Mouse (Mus musculus): ENCODE results near the gene Hist1h3g.

Gene Hist1h3g

DNA sequence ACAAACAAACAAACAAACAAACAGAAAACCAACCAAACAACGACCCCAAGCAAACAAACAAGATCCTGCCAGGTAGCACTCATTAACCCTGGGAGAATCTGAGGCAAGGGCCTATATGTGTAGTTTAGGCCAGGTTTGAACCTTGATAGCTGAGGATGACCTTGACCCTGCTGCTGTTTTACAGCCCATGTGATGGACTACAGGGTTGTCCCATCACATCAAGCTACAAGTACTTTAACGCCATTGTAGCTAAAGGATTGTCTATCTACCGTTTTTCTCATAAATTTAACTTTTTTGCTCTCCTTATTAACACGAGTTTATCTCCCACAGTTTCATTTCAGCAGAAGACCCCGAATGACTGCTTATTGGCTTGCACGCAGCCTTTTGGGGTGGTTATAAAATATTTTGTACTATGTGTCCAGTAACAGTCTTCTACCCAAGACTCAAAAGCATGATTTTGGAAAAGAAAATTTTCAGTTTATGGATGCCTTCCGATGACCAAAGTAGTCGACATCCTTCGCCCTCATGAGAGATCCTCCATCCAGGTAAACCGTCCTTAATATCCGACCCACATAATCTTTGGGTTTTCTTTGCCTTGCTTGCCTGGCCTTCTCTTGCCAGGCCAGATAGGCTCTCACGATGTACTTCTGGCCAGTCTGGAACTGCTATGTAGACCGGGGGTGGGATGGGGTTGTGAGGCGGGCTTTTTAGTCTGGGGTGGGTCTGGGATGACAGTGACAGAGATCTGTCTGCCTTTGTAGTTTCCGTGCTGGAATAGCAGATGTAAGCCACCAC, 19.2 kb upstream of the Hist1h3g start:
- no peak for DNase-seq

DNA sequence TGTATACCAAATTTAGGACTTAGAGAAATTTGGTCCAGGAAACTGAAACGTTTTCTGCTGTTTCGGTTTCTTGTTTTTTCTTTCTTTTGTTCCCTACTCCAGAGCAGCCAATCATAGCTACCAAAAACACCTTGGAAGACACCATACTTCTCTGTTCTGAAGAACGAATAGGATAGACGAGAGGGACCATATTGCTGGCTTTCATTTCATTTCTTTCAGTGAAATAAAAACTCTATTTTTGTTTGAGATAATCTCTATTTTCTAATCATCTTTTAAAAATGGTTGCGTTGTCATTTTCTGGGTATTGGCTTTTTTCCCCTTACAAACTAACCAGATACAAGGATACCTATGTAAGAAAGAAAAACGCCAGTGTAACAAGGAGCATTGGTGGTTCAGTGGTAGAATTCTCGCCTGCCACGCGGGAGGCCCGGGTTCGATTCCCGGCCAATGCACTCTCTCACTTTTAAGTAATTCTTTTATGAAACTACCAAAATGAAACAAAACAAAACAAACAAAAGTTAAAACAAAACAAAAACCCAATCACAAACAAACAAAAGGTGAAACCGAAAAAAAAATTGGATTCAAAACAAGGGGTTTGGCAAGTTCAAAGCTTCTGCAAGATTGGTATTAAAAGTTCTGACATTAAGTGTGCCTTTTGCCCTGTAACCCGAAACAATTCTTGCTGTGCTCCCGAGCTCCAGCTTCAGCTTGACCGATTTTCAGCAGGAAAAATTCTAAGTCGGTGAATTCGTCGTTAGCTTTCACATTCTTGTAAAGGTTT, 18.2 kb upstream of the Hist1h3g start:
- DNase-seq: peak; percentile 85

DNA sequence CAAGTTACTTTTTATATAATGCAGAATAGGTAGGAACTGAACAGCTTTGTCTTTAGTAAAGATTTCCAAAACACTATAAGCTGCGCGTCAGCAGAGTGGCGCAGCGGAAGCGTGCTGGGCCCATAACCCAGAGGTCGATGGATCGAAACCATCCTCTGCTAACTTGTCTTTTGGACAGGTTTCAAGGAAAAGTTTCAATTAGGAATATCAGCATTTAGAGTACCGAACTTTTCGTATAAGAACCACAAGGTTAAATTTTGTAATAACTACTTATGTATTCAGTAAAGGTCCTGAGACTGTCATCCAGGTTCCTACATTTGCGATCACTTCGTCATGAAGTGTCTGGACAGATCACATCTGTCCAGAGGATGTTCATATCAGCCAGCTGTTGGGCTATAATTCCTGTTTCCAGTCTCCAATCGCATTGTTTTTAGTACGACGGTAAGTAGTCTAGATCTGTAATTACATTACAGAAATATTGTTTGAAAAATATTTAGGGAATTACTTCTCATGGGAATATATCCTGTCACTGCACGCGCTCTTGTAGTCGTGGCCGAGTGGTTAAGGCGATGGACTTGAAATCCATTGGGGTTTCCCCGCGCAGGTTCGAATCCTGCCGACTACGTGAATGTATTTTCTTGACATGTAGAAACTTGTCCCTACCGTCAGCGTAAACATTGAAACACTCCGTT, 17.5 kb upstream of the Hist1h3g start:
- DNase-seq: peak; percentile 94

DNA sequence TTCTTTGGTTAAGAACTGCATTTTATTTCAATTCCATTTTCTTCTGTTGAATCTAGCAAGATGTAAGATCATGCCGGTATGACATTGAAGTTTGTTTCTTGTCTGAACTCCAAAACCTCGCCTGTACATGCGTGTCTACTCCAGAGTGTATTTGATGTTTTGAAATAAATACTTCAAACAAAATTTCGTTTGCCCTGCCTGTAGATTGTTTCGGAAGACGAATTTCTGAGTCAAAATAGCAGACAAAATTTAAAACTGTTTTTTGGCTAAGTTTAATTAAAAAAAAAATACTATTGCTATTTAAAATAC, 17.0 kb upstream of the Hist1h3g start:
- DNase-seq: no peak

DNA sequence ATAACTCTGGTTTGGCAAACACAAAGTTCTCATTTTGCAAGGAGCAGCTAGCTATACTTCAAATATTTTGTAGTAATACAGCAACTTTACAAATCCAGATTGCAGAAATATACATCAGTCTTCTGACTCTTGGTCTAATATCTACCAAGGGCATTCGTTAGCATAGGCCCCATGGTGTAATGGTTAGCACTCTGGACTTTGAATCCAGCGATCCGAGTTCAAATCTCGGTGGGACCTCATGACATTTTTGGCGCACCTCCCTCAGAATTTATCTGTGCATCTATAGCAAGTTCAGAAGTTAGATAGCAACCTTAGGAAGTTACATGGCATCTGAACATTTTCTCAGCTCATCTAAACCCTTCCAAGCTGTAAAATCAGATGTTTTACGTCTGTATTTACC, 16.3 kb upstream of the Hist1h3g start:
- DNase-seq: peak; percentile 85

DNA sequence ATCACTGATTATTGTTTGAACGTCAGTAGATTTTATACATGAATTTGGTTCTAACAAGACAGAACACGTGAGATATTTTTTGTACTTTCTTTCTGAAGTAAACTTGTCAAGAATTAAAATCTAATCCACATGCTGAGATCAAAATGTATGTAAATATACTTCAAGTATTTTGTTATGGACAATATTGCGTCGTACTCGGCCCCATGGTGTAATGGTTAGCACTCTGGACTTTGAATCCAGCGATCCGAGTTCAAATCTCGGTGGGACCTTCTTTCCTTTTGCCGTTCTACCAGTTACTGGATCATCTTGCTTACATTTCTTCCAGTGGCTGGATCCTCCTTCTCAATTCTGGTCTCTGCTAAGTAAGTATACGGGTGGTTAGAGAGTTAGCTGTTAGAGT, 15.8 kb upstream of the Hist1h3g start:
- DNase-seq: peak; percentile 86

DNA sequence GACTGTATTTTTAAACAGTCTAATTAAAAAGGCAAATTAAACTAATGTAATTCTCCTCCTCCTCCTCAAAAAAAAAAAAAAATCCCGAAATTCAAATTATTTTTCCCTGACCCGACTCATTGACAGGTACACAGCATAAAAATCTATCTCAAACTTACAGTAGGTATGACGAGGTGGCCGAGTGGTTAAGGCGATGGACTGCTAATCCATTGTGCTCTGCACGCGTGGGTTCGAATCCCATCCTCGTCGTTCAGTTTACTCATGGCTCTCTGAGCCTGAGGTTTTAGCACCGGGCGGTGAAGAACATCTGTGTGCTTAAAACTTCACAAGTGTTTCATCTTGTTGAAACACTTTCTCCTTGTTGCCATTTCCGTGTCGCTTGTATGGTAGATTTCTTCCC, 13.5 kb upstream of the Hist1h3g start:
- DNase-seq: peak; percentile 79

DNA sequence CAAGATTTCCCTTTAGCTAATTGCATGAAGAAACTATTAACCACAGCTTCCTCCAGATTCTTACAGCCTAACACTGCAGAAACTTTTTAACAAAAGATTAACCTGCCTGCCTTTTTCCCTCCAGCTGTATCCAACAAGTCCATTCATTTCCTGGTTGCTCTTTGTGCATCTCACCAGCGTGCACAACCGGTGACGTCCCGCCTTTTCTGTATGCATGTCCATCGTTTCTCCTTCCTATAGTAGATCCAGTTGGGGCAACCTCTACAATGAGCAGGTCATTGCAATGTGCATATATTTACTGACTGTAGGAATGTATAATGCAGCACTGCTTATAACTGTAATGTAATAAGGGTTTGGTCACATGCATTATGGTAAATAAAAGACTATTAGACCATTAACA, 11.2 kb upstream of the Hist1h3g start:
- DNase-seq: no peak

DNA sequence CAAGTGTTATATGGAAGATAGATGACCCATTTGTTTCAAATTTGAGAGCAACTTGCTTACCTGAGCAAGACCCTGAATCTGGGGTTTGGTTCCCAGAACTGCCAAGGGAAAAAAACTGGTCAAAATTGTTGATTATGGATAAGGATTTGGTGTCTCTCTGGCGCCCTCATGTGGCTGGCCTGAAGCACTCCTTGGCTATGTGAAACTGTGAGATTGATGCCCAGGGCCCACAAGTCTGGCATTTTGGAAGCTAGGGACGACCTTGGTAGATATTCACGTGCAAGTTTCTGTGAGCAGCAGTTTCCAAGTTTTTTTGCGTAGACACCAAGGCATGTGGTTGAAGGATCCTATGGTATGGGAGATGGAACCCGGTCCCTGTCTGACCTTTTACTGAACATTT, 10.6 kb upstream of the Hist1h3g start:
- peak; percentile 68 for DNase-seq

DNA sequence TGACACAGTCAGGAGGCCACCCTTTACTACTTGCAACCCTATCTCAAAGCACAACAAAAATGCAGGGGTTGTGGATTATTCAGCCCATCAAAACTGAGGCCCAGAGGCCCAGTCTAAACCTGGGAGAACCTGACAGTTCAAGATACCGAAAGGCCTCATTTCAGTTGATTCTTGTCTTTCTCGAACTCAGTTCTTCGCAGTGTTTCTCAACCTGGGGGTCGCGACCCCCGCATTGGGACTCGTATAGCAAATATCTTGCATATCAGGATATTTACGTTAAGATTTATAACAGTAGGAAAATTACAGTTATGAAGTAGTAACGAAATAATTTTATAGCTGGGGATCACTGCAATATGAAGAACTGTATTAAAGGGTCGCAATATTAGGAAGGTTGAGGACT, 9.3 kb upstream of the Hist1h3g start:
- no peak for DNase-seq

DNA sequence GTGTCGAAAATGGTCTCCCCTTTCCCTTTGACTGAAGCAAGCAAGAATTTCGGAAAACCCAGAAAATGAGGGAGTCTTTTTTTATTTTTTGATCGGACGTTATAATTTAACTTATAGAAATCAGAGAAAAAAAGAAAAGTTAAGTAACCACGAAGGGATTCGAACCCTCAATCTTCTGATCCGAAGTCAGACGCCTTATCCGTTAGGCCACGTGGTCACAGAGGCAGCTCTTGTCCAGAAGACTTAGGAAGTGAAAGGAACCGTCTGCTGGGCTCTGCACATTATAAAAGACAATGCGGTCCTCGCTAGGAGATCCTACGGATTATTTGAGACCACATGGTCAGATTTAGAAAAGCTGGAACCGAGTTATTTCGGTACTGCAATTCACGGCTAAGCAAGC, 8.9 kb upstream of the Hist1h3g start:
- peak; percentile 94 for DNase-seq

DNA sequence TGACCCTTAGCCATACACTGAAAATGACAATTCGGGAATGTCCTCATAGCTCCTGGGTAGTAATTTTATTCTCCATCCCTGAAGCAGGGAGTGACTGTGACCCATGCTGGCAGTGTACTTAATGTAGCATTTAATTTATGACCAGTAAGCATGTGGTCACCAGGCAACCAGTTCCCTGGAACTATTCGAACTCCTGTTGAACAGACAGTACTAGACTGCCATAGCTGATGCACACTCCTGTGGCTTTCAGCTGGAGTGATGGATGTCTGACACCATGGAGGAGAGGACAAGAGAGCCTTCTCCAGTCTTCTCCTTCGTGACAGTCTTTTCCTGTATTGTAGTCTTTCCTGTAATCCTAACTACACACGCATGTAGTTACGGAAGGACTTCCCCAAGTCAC, 6.2 kb upstream of the Hist1h3g start:
- DNase-seq: peak; percentile 22

DNA sequence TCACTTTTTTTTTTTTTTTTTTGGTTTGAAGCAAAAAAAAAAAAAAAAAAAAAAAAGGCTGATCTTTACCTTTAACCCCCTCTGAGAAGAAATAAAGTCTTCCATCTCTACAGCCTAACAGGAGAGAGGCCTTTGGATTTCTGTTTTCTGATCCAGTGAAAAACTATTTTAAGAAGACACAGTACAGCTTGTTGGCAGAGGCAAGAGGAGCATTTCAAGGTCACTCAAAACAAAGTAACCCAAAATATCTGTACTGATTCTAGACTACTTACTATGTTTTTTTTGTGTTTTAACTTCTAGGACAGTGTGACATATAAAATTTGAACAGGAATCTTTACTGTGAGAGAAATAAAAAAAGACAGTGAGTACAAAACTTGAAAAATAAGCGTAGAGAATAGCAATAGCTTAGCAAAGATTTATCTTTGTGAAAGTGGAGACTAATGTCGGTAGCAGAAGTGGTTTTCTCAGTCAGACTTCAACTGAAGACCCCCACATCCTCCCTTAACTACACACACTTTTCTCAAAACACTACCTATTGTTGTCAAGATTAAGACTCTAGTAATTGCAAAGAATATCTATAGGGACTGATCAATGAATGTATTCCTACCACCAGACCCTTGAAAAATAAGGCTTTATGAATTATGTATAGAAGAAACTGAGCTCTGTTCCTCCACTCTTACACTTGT, 5.6 kb upstream of the Hist1h3g start:
- DNase-seq: no peak

DNA sequence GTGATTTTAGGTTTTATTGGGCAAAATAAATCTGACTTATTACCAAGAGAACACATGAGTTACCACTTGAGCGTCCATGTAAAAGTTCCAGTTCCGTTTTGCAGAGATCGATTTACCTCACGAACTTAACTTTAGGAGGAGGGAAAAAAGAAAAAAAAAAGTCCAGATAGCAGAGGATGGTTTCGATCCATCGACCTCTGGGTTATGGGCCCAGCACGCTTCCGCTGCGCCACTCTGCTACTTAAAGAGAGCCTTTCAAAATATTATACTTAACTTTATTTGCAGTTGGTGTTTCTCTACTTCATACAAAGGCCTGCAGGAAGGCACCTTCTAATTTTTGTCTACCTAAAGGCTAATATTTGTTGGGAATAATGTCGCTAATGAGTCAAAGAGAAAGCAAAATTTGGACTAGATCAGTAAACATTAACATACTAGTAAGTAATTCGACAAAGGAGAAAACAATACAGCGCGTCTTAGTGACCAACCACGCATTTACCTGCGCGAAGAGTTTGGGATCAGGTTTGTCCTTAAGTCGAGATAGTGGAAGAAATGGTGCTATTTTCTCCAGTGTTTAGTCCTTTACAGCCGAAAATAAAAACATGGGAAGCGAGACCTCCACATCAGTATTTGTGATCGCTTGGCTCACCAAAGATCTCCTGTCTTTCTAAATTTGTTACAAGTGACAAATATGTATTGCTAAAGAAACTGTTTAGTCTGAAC, 4.9 kb upstream of the Hist1h3g start:
- DNase-seq: peak; percentile 74

DNA sequence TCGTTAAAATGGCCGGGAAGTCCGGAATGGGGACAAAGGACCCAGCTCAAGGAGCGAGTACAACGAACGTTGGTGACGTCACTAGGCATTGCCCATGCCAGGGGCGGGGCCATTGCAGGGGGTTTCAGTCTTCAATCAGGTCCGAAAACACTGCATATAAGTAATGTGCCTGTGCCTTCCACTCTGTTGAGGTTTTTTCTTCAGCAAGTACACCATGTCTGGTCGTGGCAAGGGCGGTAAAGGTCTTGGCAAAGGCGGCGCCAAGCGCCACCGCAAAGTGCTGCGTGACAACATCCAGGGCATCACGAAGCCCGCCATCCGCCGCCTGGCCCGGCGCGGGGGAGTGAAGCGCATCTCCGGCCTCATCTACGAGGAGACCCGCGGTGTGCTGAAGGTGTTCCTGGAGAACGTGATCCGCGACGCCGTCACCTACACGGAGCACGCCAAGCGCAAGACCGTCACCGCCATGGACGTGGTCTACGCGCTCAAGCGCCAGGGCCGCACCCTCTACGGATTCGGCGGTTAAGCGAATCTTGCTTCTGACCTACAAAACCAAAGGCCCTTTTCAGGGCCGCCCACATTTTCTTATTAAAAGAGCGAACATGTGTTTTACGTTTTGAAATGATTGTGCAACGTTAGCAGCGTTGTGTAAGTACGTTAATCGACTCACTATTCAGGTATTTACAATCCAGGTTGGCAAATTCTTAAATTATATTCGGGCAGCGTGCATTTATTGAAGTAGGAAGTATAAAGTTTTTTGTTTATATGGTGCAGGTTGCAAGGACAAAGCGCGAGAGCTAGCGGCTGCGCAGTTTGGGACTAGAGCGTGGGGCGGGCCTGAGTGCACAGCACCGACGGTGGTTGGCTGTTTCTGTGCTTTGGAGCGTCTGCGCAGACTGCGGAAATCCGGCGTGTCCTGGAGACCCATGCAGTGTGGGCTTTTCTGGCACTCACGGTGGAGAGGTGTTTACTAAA, 4.0 kb upstream of the Hist1h3g start, which contains the start of gene Hist1h4h:
TSS of gene Hist1h4h (plus strand) at position 150 of the 975 bp plus-strand sequence.
- DNase-seq: peak; percentile 98

DNA sequence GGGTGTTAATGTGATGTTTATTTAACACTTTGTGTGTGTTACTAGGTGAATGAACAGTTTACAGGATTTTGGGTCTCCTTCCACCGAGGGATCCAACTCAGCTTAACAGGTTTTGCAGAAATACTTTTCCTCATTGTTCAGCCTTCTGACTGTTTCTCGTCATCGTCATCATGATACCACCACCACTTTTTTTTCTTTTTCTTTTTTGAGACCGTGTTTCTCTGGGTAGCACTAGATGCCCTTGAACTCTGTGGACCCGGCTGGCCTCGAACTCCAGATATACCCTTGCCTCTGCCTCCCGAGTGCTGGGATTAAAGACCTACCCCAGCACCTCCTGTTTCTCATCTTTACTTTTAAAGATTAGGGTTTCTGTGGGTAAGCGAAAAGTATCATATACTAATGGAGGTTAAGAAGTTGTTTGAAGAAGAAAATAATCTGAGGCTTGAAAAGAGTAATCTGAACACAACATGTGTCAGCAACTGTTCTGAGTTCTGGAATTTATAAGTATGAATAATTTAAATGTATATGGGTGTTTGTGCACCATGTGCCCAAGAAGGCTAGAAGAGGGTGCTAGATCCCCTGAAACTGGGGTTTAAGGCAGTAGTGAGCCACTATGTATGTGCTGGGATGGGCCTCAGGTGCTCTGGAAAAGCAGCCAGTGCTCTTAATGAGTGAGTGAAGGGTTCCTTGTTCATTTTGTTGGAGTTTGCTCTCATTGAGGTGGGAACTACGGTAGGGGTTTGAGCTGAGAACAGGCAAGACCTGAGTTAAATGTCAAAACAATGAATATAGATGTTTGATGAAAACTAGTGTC, 2.8 kb upstream of the Hist1h3g start:
- DNase-seq: no peak

DNA sequence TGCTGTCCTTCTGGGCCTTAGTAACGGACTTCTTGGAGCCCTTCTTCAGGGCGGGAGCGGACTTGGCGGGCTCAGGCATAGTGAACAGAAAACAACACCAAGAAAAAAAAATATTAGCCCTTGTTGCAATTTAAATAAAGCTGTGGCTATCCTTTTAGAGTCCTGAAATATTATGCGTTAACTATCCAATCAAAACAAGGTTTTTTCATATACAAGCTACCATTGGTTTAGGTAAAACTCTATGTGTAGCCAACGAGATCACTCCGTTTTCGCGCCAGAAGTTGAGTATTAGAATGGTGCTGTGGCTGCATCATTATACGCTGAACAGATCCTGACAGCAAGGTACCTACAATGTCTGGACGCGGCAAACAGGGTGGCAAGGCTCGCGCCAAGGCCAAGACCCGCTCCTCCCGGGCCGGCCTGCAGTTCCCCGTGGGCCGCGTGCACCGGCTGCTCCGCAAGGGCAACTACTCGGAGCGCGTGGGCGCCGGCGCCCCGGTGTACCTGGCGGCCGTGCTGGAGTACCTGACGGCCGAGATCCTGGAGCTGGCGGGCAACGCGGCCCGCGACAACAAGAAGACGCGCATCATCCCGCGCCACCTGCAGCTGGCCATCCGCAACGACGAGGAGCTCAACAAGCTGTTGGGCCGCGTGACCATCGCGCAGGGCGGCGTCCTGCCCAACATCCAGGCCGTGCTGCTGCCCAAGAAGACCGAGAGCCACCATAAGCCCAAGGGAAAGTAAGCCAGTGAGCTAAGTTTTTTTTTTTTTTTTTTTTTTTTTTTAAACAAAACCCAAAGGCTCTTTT, 1.5 kb upstream of the Hist1h3g start, which contains the start of gene Hist1h2af:
TSS of gene Hist1h2af (plus strand) at position 347 of the 808 bp plus-strand sequence.
- DNase-seq: peak; percentile 66

DNA sequence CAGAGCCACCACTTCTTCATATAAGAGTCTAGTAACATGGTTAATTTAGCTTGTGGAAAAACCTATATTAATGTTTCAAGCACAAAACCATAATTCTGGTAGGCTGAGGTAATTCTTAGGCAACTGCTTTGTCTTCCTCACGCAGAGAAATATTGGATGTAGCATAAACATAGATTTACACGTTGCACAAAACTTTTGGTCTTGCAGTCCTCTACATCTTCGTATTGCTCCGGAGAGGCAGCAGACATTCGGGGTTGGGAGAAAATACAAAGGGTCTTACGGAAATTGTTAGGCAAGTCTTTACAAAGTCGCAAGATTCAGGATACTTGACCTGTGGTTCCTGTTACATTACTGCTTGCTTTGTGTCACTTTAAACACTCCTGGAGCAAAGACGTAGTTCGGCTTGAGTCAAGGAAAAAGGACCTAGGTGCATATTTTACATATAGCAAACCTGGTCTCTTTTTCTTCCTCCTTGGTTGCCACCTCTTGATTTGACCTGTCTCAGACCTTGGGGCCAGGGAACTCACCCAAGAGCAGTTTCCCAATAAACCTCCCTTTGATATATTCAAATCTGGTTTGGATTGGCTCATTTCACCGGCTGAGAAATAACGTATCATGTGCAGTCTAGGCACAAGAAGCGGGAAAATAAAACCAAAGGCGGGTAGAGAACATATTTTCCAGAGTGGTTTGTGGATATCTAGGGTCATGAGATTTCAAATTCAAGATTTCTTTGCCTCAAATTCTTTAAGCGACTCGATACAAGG, 672 bp upstream of the Hist1h3g start:
- DNase-seq: peak; percentile 36
